Mouse (Mus musculus) hindbrain, embryonic 13.5 days (tissue): ENCODE results near the gene Tbcd. TPM values are rescaled to one million over a fixed set of nuclear protein-coding genes. Genes with fewer than 3 reads are reported as not detected.

Experiments
- ATAC-seq: fragments of 200-750 bp; cut with Nextera tagmentation; 2 replicates; pipeline ENCODE4 v1.8.0; 2017; ENCODE audit warnings: moderate TSS enrichment; ENCODE audit not compliant: low FRiP score
- H3K27ac ChIP-seq: fragments of 300-500 bp; sonication (generic); 2 replicates; pipeline ENCODE4 v1.5.1; 2015; ENCODE audit warnings: inconsistent platforms, mild to moderate bottlenecking, moderate library complexity
- H3K27me3 ChIP-seq: fragments of 300-500 bp; sonication (generic); 2 replicates; pipeline ENCODE4 v1.6.1; 2015; ENCODE audit warnings: mild to moderate bottlenecking, inconsistent platforms
- H3K36me3 ChIP-seq: fragments of 300-500 bp; sonication (generic); 2 replicates; pipeline ENCODE4 v1.6.1; 2015; ENCODE audit warnings: mild to moderate bottlenecking, inconsistent platforms
- H3K4me1 ChIP-seq: fragments of 300-500 bp; sonication (generic); replicated peaks from 2 replicates; pipeline ENCODE4 v1.6.1; 2015; ENCODE audit warnings: inconsistent platforms
- H3K4me2 ChIP-seq: fragments of 300-500 bp; sonication (generic); 2 replicates; pipeline ENCODE4 v1.6.1; 2015; ENCODE audit warnings: inconsistent platforms, mild to moderate bottlenecking, moderate library complexity
- H3K4me3 ChIP-seq: fragments of 300-500 bp; sonication (generic); 2 replicates; pipeline ENCODE4 v1.5.1; 2015; ENCODE audit warnings: mild to moderate bottlenecking, inconsistent platforms
- H3K9ac ChIP-seq: fragments of 300-500 bp; sonication (generic); 2 replicates; pipeline ENCODE4 v1.6.1; 2015; ENCODE audit warnings: mild to moderate bottlenecking, inconsistent platforms
- H3K9me3 ChIP-seq: fragments of 300-500 bp; sonication (generic); 2 replicates; pipeline ENCODE4 v1.6.1; 2016; ENCODE audit warnings: inconsistent platforms
- WGBS: fragments of 180-500 bp; shearing (Covaris S2); methylation state at CpG from one replicate; pipeline ENCODE4 v1.1.7; 2015; 5-methylcytosine and 5-hydroxymethylcytosine counted together
- polyA plus RNA-seq: library from polyadenylated mRNA; unstranded; fragments of >200 nt; fragmentation: Nextera tagmentation; extraction: Ambion mirVana; gene quantifications from 2 replicates; pipeline ENCODE4 v1.2.1, GENCODE M21; 2015

Tbcd gene
- polyA plus RNA-seq, 1 experiment from 2014 or later: 59.0 TPM

- H3K4me3 ChIP-seq: no peak overlapping the region
- no peak overlapping the region for H3K4me2 ChIP-seq
- WGBS: 90% methylated on average over 5 of the region's 5 CpGs
- H3K27me3 ChIP-seq: no peaks in the 10 kb centered on the region
- H3K9ac ChIP-seq: no peak overlapping the region
- H3K27ac ChIP-seq: no peak overlapping the region
- H3K4me1 ChIP-seq: peaks cover 34% of the 10 kb centered on the region
- H3K36me3 ChIP-seq: peaks cover 13% of the 10 kb centered on the region
- H3K9me3 ChIP-seq: no peaks in the 10 kb centered on the region
- no peak for ATAC-seq
Measured at GRCm38 (mm10) chr11:121547234-121547633, 95.5 kb downstream of the Tbcd start.

DNA sequence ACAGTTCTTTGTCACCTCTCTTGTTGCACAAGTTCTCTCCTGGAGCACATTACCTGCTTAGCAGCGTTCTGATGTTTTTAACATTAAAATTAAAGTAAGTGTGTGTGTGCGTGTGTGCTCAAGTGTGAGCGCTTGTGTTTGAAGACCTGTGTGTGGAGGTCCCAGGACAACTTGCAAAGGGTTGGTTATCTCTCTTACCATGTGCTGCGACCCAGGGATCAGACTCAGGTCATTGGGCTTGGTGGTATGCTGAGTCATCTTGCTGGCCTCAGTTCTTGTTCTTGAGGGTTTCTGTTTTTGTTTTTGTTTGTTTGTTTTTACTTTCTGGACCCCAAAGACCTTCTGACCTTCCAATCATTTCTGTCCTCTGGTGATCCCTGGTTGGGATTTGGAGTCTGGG lies 96.2 kb downstream of the Tbcd start:
- H3K36me3 ChIP-seq: peaks cover 6% of the 10 kb centered on the region
- H3K27me3 ChIP-seq: no peaks in the 10 kb centered on the region
- no peak overlapping the region for H3K27ac ChIP-seq
- H3K9ac ChIP-seq: no peak overlapping the region
- no peak overlapping the region for H3K4me2 ChIP-seq
- WGBS: 93% methylated on average over 4 of the region's 4 CpGs
- no peak for ATAC-seq
- H3K4me1 ChIP-seq: peaks cover 38% of the 10 kb centered on the region
- no peaks in the 10 kb centered on the region for H3K9me3 ChIP-seq
- no peak overlapping the region for H3K4me3 ChIP-seq

GRCm38 (mm10) chr11:121548996-121549842 lies 97.5 kb downstream of the Tbcd start:
- Histone ChIP-seq H3K36me3 (no peaks in the 10 kb centered on the region), H3K27me3 (no peaks in the 10 kb centered on the region), H3K9ac (no peak overlapping the region), H3K4me2 (no peak overlapping the region), H3K27ac (peak overlapping the region; percentile 71), H3K4me3 (no peak overlapping the region), H3K4me1 (peaks cover 43% of the 10 kb centered on the region), H3K9me3 (no peaks in the 10 kb centered on the region)
- WGBS: 48% methylated on average over 12 of the region's 12 CpGs
- 0 out of 2 replicates have a peak, but pooled peaks have one; percentile 17 for ATAC-seq

- H3K9me3 ChIP-seq: no peaks in the 10 kb centered on the region
- WGBS: 52% methylated on average over 17 of the region's 17 CpGs
- peak overlapping the region; percentile 71 for H3K27ac ChIP-seq
- H3K9ac ChIP-seq: no peak overlapping the region
- H3K27me3 ChIP-seq: no peaks in the 10 kb centered on the region
- ATAC-seq: peak; percentile 57; the same call in 1 of the 2 replicates
- no peaks in the 10 kb centered on the region for H3K36me3 ChIP-seq
- H3K4me3 ChIP-seq: no peak overlapping the region
- H3K4me2 ChIP-seq: no peak overlapping the region
- peaks cover 43% of the 10 kb centered on the region for H3K4me1 ChIP-seq
Measured at GRCm38 (mm10) chr11:121549843-121550647, 98.3 kb downstream of the Tbcd start.

DNA sequence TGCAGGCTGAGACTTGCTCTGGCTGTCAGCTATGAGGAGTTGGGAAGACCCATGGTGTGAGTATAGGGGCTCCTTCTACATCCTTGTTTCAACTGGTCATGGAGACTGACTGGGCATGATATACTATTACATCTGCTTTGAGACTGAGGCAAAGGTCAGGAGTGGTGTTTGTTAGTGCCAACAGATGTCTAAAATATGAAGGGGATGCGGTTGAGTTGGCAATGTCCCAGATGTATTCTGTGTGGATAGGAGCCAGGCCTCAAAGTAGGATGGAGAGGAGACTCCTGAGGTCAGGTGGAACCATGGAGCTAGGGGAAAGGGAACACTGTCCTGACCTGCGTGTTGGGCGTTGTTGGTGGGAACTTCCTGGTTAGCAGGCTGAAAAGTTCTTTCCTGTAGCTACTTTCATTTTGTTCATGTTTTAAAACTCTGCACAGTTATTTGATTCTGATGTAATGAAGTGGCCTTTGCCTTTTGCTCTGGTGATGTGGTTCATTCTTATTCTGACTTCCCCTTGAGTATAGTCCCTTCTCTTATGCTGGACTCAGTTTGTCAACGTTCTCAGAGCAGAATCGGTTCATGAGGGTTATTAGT lies 99.6 kb downstream of the Tbcd start:
- no peak overlapping the region for H3K4me3 ChIP-seq
- ATAC-seq: no peak
- H3K4me1 ChIP-seq: peaks cover 43% of the 10 kb centered on the region
- 91% methylated on average over 5 of the region's 5 CpGs for WGBS
- 0 out of 2 replicates have a peak overlapping the region, but pooled peaks have one; percentile 71 for H3K27ac ChIP-seq
- no peaks in the 10 kb centered on the region for H3K9me3 ChIP-seq
- no peak overlapping the region for H3K9ac ChIP-seq
- no peaks in the 10 kb centered on the region for H3K36me3 ChIP-seq
- H3K4me2 ChIP-seq: no peak overlapping the region
- H3K27me3 ChIP-seq: no peaks in the 10 kb centered on the region

DNA sequence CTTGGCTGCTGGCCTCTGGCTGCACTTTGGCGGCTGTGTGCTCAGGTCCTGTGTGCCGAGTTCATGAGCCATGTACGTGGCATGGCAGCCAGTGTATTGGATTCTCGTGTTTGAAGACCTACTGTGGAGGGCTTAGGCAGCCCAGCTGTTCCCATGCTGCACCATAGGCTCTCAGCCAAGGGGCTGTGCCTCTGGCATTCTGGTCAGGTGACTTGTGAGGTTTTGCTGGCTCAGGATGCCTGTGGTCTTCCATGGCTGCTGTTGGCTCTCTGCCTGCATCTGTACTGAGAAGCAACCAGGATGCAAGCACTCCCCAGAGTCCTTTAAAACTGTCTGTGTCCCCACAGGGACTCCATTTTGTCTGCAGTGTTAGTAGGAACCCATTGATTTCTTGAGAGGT lies 100.4 kb downstream of the Tbcd start:
- H3K36me3 ChIP-seq: peaks cover 2% of the 10 kb centered on the region
- H3K4me1 ChIP-seq: peaks cover 43% of the 10 kb centered on the region
- WGBS: 66% methylated on average over 4 of the region's 4 CpGs
- no peak overlapping the region for H3K4me3 ChIP-seq
- peak overlapping the region; percentile 32; the same call in 1 of the 2 replicates for H3K27ac ChIP-seq
- ATAC-seq: peak; percentile 70
- no peak overlapping the region for H3K9ac ChIP-seq
- H3K9me3 ChIP-seq: no peaks in the 10 kb centered on the region
- H3K27me3 ChIP-seq: no peaks in the 10 kb centered on the region
- no peak overlapping the region for H3K4me2 ChIP-seq

GRCm38 (mm10) chr11:121552846-121553457 lies 101.2 kb downstream of the Tbcd start:
- no peak overlapping the region for H3K9ac ChIP-seq
- H3K36me3 ChIP-seq: peaks cover 10% of the 10 kb centered on the region
- peaks cover 43% of the 10 kb centered on the region for H3K4me1 ChIP-seq
- no peaks in the 10 kb centered on the region for H3K9me3 ChIP-seq
- no peak overlapping the region for H3K27ac ChIP-seq
- no peak overlapping the region for H3K4me2 ChIP-seq
- no peak for ATAC-seq
- H3K4me3 ChIP-seq: no peak overlapping the region
- H3K27me3 ChIP-seq: no peaks in the 10 kb centered on the region
- 93% methylated on average over 7 of the region's 7 CpGs for WGBS

- H3K4me2 ChIP-seq: no peak overlapping the region
- H3K27me3 ChIP-seq: no peaks in the 10 kb centered on the region
- H3K36me3 ChIP-seq: peaks cover 12% of the 10 kb centered on the region
- no peaks in the 10 kb centered on the region for H3K9me3 ChIP-seq
- no peak for ATAC-seq
- no peak overlapping the region for H3K4me3 ChIP-seq
- peaks cover 40% of the 10 kb centered on the region for H3K4me1 ChIP-seq
- H3K27ac ChIP-seq: no peak overlapping the region
- no peak overlapping the region for H3K9ac ChIP-seq
- WGBS: 96% methylated on average over 3 of the region's 3 CpGs
Measured at GRCm38 (mm10) chr11:121553458-121553857, 101.7 kb downstream of the Tbcd start.

DNA sequence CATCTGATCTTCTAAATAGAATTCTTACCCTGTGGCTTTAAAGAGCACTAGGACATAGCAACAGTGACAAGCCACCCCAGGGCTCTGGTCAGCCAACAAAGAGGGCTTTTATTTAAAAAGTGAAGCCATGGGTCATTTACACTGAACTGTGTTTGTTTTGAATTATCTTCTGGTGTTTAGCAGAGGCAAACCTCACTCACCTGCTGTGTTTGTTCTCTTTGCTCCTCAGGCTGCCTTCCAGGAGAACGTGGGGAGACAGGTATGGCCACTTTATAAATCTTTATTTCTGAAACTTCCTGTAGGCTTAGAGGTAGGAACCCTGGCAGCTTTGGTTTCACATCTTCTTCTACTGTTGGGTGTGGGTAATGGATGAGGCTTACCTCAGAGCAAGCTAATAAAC lies 105.0 kb downstream of the Tbcd start:
- H3K4me3 ChIP-seq: no peak overlapping the region
- H3K27ac ChIP-seq: no peak overlapping the region
- H3K4me2 ChIP-seq: no peak overlapping the region
- H3K4me1 ChIP-seq: peaks cover 13% of the 10 kb centered on the region
- H3K27me3 ChIP-seq: no peaks in the 10 kb centered on the region
- H3K9ac ChIP-seq: no peak overlapping the region
- H3K9me3 ChIP-seq: no peaks in the 10 kb centered on the region
- WGBS: 84% methylated on average over 1 of the region's 1 CpGs
- H3K36me3 ChIP-seq: peaks cover 12% of the 10 kb centered on the region
- no peak for ATAC-seq

DNA sequence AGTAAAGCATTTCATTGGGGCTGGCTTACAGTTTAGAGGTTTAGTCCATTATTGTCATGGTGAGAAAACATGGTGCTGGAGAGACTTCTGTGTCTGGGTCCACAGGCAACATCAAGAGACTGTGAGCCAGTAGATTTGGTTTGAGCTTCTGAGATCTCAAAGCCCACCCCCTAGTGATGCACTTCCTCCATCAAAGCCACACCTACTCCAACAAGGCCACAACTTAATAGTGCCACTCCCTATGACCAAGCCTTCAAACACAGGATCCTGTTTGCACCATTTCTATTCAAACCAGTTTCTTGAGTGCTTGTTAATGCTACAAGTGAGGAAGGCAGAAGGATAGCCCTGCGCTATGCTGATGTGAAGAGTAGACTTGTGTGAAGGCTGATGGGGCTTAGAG lies 106.2 kb downstream of the Tbcd start:
- Histone ChIP-seq H3K9ac (no peak overlapping the region), H3K27ac (no peak overlapping the region), H3K9me3 (no peaks in the 10 kb centered on the region), H3K36me3 (peaks cover 12% of the 10 kb centered on the region), H3K4me1 (peaks cover 4% of the 10 kb centered on the region; the same call in 1 of the 2 replicates), H3K27me3 (no peaks in the 10 kb centered on the region), H3K4me3 (no peak overlapping the region), H3K4me2 (no peak overlapping the region)
- WGBS: 98% methylated on average over 1 of the region's 1 CpGs
- ATAC-seq: no peak

GRCm38 (mm10) chr11:121558522-121558921 lies 106.8 kb downstream of the Tbcd start:
- Histone ChIP-seq H3K9me3 (no peaks in the 10 kb centered on the region), H3K9ac (no peak overlapping the region), H3K4me3 (no peak overlapping the region), H3K27ac (no peak overlapping the region), H3K4me2 (no peak overlapping the region), H3K36me3 (peaks cover 12% of the 10 kb centered on the region), H3K27me3 (no peaks in the 10 kb centered on the region), H3K4me1 (no peaks in the 10 kb centered on the region)
- WGBS: 92% methylated on average over 3 of the region's 3 CpGs
- ATAC-seq: no peak
